Mouse (Mus musculus) cerebellum, adult (tissue): ENCODE data around the gene Krtap5-3.
"Not testable (repeated sequence)": the region's sequence is repeated elsewhere in the genome, so short reads cannot be mapped to it uniquely, and the experiment has no call there.

Source experiments
- ATAC-seq: cut with Nextera tagmentation; 2 replicates; pipeline ENCODE4 v1.9.2; 2017; ENCODE audit warnings: mild to moderate bottlenecking, moderate library complexity, mixed read lengths; ENCODE audit not compliant: insufficient number of reproducible peaks, low FRiP score, low TSS enrichment

The Krtap5-3 gene

DNA sequence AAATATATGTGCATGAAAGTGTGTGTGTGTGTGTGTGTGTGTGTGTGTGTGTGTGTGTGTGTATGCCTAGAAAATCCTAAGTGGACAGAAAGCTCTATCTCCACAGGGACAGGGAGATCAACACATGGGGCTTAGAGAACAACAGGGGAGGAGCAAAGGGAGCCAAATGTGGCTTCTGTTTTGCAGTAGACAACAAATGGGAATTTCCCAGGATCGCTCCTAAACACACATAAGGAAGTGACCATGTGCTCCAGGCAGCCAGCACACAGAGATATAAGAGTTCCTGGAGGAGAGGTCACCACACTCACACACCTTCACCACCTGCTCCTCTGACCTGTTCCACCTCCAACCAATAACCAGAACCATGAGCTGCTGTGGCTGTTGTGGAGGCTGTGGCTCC lies at the start of gene Krtap5-3:
Krtap5-3 (plus strand) TSS at position 301 of the 400 bp plus-strand sequence.
- no peak for ATAC-seq

DNA sequence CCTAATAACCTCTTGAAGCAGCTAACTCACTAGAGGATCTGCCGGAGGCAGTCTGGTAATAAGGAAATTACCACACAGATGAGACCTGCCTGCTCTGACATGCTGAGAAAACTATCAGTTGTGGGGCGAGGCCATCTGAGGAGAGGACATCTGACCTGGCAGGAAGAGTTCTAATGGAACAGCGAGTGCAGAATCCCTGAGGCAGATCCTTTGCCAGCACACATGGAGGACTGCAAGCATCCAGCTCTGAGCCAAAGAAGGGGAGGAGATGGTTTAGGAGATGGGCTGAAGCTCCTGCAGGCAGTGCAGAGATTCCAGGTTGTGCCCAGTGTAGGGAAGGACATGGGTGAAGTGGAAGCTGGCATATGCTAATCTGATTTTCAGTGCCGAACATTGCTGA lies 49.0 kb upstream of the Krtap5-3 start:
- no peak for ATAC-seq

- ATAC-seq = no peak
Measured at GRCm38 (mm10) chr7:142155308-142155707, 45.9 kb upstream of the Krtap5-3 start.

GRCm38 (mm10) chr7:142157013-142157412 lies 44.2 kb upstream of the Krtap5-3 start, which contains the start of gene Gm29735:
Gene Gm29735, minus strand, starts transcription at chr7:142157113.
- ATAC-seq = not testable (repeated sequence)

- no peak for ATAC-seq
Measured at GRCm38 (mm10) chr7:142159366-142159765, 41.8 kb upstream of the Krtap5-3 start.

- ATAC-seq = not testable (repeated sequence)
Measured at GRCm38 (mm10) chr7:142165639-142166038, 35.5 kb upstream of the Krtap5-3 start, which contains the start of gene Gm4553. Gene Gm4553, minus strand, starts transcription at chr7:142165739.

DNA sequence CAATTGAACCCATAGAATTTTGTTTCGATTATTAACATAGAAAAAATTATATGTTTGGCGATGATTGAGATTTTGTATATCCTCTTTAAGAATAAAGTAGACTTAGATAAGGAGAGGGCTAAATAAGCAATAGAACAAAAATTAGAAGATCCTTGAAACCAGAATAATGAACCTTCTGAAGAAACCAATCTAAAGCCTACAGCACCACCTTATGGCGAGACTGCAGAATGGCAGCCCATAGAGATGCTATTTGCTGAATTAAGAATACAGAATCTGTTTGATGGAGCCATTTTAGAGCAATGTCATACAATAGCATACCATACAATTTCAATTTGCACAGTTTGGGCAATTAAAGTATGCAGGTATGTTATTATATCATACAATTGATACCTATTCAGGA lies 31.3 kb upstream of the Krtap5-3 start:
- ATAC-seq = no peak

DNA sequence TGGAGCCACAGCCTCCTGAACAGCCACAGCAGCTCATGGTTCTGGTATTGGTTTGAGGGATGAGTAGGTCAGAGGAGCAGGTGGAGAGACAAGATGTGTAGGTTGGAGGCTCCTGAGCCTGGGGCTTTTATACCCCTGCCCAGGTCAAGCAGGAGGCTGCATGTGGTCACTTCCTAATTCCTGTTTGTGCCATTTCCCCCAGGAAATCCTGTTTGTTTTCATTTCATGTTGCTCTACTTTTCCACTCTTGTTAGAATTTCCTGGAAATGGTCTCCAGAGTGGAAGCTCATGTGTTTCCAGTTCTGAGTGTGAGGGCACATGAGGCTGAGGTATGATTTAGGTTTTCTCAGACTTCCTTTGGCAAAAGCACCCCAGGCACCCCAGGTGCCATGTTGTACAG lies 25.3 kb upstream of the Krtap5-3 start, which contains the start of gene Krtap5-2:
Krtap5-2 (minus strand) TSS at position 101 of the 400 bp plus-strand sequence.
- not testable (repeated sequence) for ATAC-seq

DNA sequence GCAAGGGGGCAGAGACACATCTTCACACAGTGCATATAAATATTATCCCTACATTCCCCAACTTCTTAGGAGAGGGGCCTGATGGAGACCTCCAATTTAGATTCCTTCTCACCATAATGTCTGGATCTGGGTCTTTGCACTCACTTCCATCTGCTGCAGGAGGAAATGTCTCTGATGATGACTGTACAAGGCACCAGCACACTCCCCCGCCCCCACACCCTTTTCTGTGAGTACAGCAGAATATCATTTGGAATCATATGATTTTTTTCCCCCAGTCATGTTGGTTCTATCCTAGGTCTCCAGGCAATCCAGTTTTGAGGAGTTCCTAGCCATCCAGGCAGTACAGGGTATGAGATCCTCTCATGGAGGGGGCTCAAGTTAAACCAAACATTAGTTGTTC lies 22.5 kb upstream of the Krtap5-3 start:
- ATAC-seq = no peak

GRCm38 (mm10) chr7:142181021-142181420 lies 20.1 kb upstream of the Krtap5-3 start:
- ATAC-seq = no peak

DNA sequence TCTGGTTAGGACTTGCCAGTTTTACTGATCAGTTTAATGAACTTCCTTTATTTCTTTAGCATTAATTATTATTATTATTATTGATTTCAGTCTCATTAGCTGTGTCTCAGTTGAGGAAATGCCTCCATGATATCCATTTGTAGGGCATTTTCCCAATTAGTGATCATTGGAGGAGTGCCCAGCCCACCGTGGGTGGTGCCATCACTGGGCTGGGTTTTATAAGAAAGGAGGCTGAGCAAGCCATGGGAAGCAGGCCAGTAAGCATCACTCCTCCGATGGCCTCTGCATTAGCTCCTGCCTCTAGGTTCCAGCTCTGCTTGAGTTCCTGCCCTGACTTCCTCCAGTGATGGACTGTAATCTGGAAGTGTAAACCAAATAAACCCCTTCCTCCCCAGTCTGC lies 13.0 kb upstream of the Krtap5-3 start:
- no peak for ATAC-seq

GRCm38 (mm10) chr7:142190289-142190688 lies 10.9 kb upstream of the Krtap5-3 start, which contains the start of gene Gm10153:
Gene Gm10153, minus strand, starts transcription at chr7:142190389.
- ATAC-seq = no peak

DNA sequence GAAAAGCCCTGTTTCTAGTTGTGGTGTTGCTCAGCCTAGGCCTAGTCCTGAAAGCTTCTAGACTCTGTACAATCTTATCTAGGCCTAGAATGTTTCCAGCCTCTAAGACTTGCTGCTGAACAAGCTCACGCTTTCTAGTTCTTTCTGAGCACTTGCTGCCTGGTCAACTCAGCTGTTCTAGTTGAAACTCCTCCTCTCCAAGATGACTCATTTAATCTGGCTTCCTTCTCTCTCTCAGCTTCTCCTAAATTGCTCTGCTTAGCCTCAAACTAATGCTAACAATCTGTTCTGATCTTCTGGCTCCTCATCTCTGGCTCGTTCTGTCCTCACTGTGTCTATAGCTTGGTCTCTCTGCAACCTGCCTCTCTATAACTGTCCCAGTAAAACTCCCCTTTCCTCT lies 2.4 kb upstream of the Krtap5-3 start:
- no peak for ATAC-seq

- ATAC-seq = no peak
Measured at GRCm38 (mm10) chr7:142205488-142205887, 4.3 kb downstream of the Krtap5-3 start.

DNA sequence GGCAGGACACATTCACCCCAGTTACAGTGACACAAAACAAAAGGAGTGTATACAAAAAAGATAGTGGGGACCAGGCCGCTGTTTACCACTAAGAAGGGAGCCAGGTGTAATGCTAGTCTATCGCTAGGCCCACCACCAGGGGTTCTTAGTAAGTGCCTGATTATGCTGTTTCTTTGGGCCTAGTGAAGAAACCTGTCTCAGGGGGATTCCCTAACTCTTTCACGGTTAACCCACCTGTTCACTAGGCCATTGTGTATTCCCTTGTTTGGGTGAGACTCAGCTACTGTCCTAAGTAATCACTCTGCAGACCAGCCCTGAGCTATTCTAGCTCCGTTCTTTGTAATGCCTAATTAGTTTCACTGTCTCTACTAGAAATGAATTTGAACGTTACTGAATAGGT lies 5.7 kb downstream of the Krtap5-3 start:
- ATAC-seq = not testable (repeated sequence)

DNA sequence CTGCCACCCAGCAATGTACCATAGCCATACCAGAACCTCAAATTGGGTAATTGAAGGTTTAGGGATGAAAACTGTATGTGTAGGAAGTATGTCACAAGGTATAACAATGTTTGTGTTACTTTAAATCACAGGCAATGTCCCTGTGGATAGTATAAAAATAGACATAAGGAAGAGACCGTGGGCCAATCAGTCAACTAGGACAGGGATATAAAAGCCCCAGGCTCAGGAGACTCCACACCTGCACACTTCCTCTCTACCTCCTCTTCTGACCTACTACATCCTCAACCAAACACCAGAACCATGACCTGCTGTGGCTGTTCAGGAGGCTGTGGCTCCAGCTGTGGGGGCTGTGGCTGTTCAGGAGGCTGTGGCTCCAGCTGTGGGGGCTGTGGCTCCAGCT lies 10.4 kb downstream of the Krtap5-3 start, which contains the start of gene Gm7579:
Gm7579 (plus strand) TSS at position 301 of the 400 bp plus-strand sequence.
- no peak for ATAC-seq

- ATAC-seq = not testable (repeated sequence)
Measured at GRCm38 (mm10) chr7:142212136-142212535, 11.0 kb downstream of the Krtap5-3 start.

DNA sequence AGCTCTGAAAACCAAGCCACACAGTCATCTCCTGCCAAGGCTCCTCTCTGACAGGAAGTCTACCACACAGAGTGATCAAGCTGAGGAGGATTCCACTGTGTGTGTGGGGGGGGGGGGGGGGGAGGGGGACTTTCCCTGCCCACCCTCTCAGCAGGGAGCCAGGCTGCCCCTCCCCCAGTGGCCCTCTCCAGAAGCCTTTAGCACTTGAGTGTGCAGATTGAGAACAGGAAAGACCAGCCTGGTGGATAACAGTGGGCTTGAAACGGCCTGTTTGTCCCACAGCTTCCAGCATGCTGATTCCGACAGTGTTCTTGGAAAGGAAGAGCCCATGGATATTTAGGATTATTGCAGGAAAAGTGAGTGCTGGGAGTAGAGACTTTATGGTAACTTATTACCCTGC lies 23.4 kb downstream of the Krtap5-3 start:
- ATAC-seq = no peak

- not testable (repeated sequence) for ATAC-seq
Measured at GRCm38 (mm10) chr7:142229871-142230270, 28.7 kb downstream of the Krtap5-3 start, which contains the start of gene Krtap5-5. Gene Krtap5-5, minus strand, starts transcription at chr7:142229971.

GRCm38 (mm10) chr7:142231540-142231939 lies 30.4 kb downstream of the Krtap5-3 start:
- ATAC-seq = no peak

DNA sequence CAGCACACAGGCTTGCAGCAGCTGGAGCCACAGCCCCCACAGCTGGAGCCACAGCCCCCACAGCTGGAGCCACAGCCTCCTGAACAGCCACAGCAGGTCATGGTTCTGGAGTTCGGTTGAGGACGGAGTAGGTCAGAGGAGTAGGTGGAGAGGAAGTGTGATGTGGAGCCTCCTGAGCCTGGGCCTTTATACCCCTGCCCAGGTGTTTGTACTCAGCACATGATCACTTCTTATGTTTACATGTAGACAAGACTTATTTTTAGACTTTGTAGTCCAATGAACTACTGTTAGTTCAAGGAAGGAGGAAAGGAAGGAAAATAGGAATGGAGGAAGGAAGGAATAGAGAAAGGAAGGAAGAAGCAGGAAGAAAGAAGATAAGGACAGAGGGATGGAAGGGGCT lies 39.8 kb downstream of the Krtap5-3 start, which contains the start of gene Gm40460:
Gm40460 (minus strand) TSS at position 101 of the 400 bp plus-strand sequence.
- ATAC-seq = no peak

DNA sequence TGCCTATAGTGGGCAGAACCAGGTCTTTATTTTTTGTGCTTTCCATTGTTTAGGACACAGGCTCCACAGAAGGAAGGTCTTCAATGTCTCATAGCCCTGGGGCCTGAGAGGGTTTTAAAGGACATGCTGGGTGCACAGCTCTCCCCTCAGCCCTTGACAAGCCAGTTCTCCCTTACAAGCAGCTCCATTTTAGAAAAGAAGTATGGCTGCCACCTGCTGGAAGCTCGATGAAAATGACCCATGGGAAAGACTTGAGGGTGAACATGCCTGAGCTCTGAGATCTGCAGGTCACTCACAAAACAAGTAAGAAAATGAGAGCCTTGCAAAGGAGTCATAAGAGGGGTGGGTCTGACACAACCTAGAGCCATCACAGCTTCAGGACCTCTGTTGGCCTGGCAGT lies 48.7 kb downstream of the Krtap5-3 start:
- ATAC-seq = no peak
